Mouse (Mus musculus) midbrain, postnatal 0 days (tissue): ENCODE data around the gene Gm28051. TPM values are rescaled to one million over a fixed set of nuclear protein-coding genes. Genes with fewer than 3 reads are reported as not detected.

Source experiments
- ATAC-seq: fragments of 200-750 bp; cut with Nextera tagmentation; 2 replicates; pipeline ENCODE4 v1.8.0; 2017; ENCODE audit warnings: moderate number of reproducible peaks, mild to moderate bottlenecking, moderate TSS enrichment, moderate library complexity; ENCODE audit not compliant: low FRiP score
- DNase-seq: peaks from one replicate; pipeline ENCODE4 v3.0.0-alpha.2; 2015; ENCODE audit warnings: low spot score
- H3K27ac ChIP-seq: fragments of 300-500 bp; sonication (generic); 2 replicates; pipeline ENCODE4 v1.5.1; 2014; ENCODE audit warnings: low read depth, mild to moderate bottlenecking, low read length, mixed read lengths
- H3K27me3 ChIP-seq: fragments of 300-500 bp; sonication (generic); 2 replicates; pipeline ENCODE4 v1.6.1; 2014; ENCODE audit warnings: low read length, control low read depth, mixed read lengths; ENCODE audit not compliant: insufficient read depth
- H3K36me3 ChIP-seq: fragments of 300-500 bp; sonication (generic); 2 replicates; pipeline ENCODE4 v1.6.1; 2014; ENCODE audit warnings: low read length, control low read depth, mixed read lengths; ENCODE audit not compliant: insufficient read depth
- H3K4me1 ChIP-seq: fragments of 300-500 bp; sonication (generic); 2 replicates; pipeline ENCODE4 v1.6.1; 2014; ENCODE audit warnings: mild to moderate bottlenecking, control low read depth, antibody characterized with exemption, low read length, mixed read lengths; ENCODE audit not compliant: insufficient read depth
- H3K4me2 ChIP-seq: fragments of 300-500 bp; sonication (generic); 2 replicates; pipeline ENCODE4 v1.6.1; 2014; ENCODE audit warnings: low read depth, mild to moderate bottlenecking, low read length, mixed read lengths; ENCODE audit not compliant: poor library complexity, severe bottlenecking
- H3K4me3 ChIP-seq: fragments of 300-500 bp; sonication (generic); 2 replicates; pipeline ENCODE4 v1.5.1; 2014; ENCODE audit warnings: low read depth, mild to moderate bottlenecking, low read length, moderate library complexity
- H3K9ac ChIP-seq: fragments of 300-500 bp; sonication (generic); replicated peaks from 2 replicates; pipeline ENCODE4 v1.6.1; 2014; ENCODE audit warnings: mild to moderate bottlenecking, low read length, moderate library complexity, mixed read lengths; ENCODE audit not compliant: poor library complexity, severe bottlenecking
- H3K9me3 ChIP-seq: fragments of 300-500 bp; sonication (generic); 2 replicates; pipeline ENCODE4 v1.6.1; 2016; ENCODE audit warnings: low read length, control low read depth
- CTCF ChIP-seq: IDR thresholded peaks from 2 replicates; pipeline ENCODE4 v1.5.1; 2016; ENCODE audit warnings: antibody characterized with exemption, mild to moderate bottlenecking
- WGBS: fragments of 180-500 bp; shearing (Covaris S2); extraction: QIAGEN DNeasy Blood & Tissue Kit; methylation state at CpG from one replicate; pipeline ENCODE4 v1.1.7; 2014; 5-methylcytosine and 5-hydroxymethylcytosine counted together
- polyA plus RNA-seq: library from polyadenylated mRNA; unstranded; fragments of >200 nt; fragmentation: Nextera tagmentation; extraction: Ambion mirVana; gene quantifications from 2 replicates; pipeline ENCODE4 v1.2.1, GENCODE M21; 2015
- total RNA-seq: library from RNA; depleted of rRNA; stranded (reverse); fragments of >200 nt; gene quantifications from 2 replicates; pipeline ENCODE4 v1.2.3, GENCODE M21; 2014

Gene Gm28051
- total and polyA plus RNA-seq, 2 experiments from 2014 or later: 0.93 TPM; not detected in 1

- no peak for ATAC-seq
- H3K9me3 ChIP-seq: no peaks in the 10 kb centered on the region
- H3K4me2 ChIP-seq: peak overlapping the region; percentile 68
- peaks cover 6% of the 10 kb centered on the region; the same call in 1 of the 2 replicates for H3K4me1 ChIP-seq
- H3K27me3 ChIP-seq: no peaks in the 10 kb centered on the region
- H3K27ac ChIP-seq: no peak overlapping the region
- peak; percentile 22 for DNase-seq
- peak overlapping the region; percentile 84; the same call in 1 of the 2 replicates for H3K4me3 ChIP-seq
- 49% methylated on average over 6 of the region's 6 CpGs for WGBS
- H3K36me3 ChIP-seq: 0 out of 2 replicates have a peak, but pooled peaks cover 3% of the 10 kb centered on the region
- no peak overlapping the region for H3K9ac ChIP-seq
- peak; percentile 17; the same call in 1 of the 2 replicates for TF ChIP-seq CTCF
Observed at GRCm38 (mm10) chr12:102744839-102745238, 12.7 kb downstream of the Gm28051 start.

DNA sequence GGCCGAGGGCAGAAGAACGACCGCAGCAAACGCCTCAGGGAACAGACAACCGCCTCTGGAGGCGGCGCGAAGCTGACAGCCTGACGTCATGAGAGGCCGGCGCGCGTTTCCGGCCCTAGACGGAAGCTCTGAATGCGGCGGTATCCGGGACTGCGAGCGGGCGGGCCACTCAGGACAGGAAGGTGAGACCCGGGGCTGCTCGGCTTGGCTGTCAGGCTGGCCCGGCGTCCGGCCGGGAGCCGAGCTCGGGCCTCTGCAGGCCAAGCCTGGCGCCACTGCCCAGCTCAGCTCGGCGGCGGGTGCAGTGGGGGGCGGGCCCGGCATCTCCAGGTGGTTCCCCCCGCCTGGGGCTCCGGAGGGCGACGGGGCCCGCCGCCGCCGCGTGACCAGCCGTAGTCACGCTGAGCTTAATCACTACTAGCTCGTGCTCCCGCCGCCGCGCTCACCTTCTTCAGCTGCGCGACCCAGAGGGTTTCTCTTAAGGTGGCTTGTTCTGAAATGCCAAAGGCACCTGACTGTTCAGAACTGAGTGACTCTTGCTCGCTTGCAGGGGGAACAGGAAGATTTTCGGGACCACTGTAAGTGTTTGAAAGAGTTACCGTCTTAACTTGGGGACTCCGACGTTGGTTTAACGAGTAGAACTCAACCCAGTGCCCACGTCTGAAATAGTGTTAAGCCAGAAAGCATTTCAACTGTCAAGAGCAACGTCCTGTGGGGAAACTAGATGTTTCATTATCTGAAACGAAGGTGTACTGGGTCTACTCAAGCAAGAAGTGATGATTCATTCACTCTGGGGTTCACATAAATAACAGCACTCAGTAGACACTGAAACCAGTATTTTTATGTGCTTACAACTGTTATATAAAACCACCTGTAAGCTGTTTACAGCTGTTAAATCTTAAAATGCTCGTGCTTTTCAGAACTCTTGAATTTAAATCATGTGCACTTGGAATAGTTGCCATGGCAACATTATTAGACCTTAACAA, 13.7 kb downstream of the Gm28051 start, which contains the start of the genes Moap1 and Tmem251:
TSS of gene Moap1 (minus strand) at position 73 of the 986 bp plus-strand sequence.
TSS of gene Tmem251 (plus strand) at position 174 of the 986 bp plus-strand sequence.
- no peaks in the 10 kb centered on the region for H3K27me3 ChIP-seq
- peak; percentile 97 for ATAC-seq
- peak within 1 kb of the TSS; percentile 89 for H3K9ac ChIP-seq
- peak; percentile 36 for TF ChIP-seq CTCF
- H3K4me3 ChIP-seq: peak within 1 kb of the TSS; percentile 84
- H3K4me1 ChIP-seq: peaks cover 6% of the 10 kb centered on the region; the same call in 1 of the 2 replicates
- H3K36me3 ChIP-seq: 0 out of 2 replicates have a peak, but pooled peaks cover 3% of the 10 kb centered on the region
- peak within 1 kb of the TSS; percentile 92 for H3K27ac ChIP-seq
- peak; percentile 94 for DNase-seq
- no peaks in the 10 kb centered on the region for H3K9me3 ChIP-seq
- H3K4me2 ChIP-seq: peak within 1 kb of the TSS; percentile 68
- WGBS: under 1% methylated on average over 53 of the region's 63 CpGs

GRCm38 (mm10) chr12:102743036-102743588, 14.5 kb downstream of the Gm28051 start:
- no peak for TF ChIP-seq CTCF
- ATAC-seq (peak; percentile 83), DNase-seq (no peak)
- H3K9me3 ChIP-seq: no peaks in the 10 kb centered on the region
- 0 out of 2 replicates have a peak, but pooled peaks cover 3% of the 10 kb centered on the region for H3K36me3 ChIP-seq
- no peaks in the 10 kb centered on the region for H3K27me3 ChIP-seq
- H3K4me2 ChIP-seq: peak overlapping the region; percentile 68
- H3K4me3 ChIP-seq: peak overlapping the region; percentile 84
- peak overlapping the region; percentile 89 for H3K9ac ChIP-seq
- WGBS: 1% methylated on average over 32 of the region's 33 CpGs
- peaks cover 6% of the 10 kb centered on the region; the same call in 1 of the 2 replicates for H3K4me1 ChIP-seq
- peak overlapping the region; percentile 92 for H3K27ac ChIP-seq

DNA sequence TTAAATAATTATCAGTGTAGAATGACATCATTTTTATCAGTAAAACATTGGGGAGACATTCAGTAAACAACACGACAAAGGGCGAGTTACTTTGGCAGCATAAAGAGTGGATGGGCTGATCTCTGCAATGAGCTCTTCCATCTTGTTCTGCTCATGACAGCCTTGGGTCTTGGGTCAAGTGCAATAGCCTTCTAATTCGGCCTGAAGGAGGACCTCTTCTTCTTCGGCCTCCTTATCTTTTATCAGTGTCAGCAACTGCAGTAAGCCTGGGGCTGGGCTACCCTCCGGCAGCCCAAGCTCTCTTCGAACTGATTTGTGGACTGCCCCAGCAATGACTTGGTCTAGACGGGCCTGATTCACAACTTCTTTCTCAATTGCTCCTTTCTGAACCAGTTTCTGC, 15.5 kb downstream of the Gm28051 start:
- Histone ChIP-seq H3K9ac (no peak overlapping the region), H3K4me2 (no peak overlapping the region), H3K27ac (no peak overlapping the region), H3K27me3 (no peaks in the 10 kb centered on the region), H3K4me3 (no peak overlapping the region), H3K36me3 (0 out of 2 replicates have a peak, but pooled peaks cover 3% of the 10 kb centered on the region), H3K4me1 (peaks cover 6% of the 10 kb centered on the region; the same call in 1 of the 2 replicates), H3K9me3 (no peaks in the 10 kb centered on the region)
- 92% methylated on average over 7 of the region's 7 CpGs for WGBS
- DNase-seq (no peak), ATAC-seq (no peak)
- no peak for TF ChIP-seq CTCF

GRCm38 (mm10) chr12:102740285-102740684, 17.3 kb downstream of the Gm28051 start:
- WGBS: 64% methylated on average over 3 of the region's 3 CpGs
- DNase-seq (peak; percentile 36), ATAC-seq (no peak)
- no peaks in the 10 kb centered on the region for H3K27me3 ChIP-seq
- H3K9ac ChIP-seq: no peak overlapping the region
- H3K27ac ChIP-seq: no peak overlapping the region
- TF ChIP-seq CTCF: peak; percentile 56
- no peak overlapping the region for H3K4me3 ChIP-seq
- H3K36me3 ChIP-seq: no peaks in the 10 kb centered on the region; the same call in 1 of the 2 replicates
- H3K4me1 ChIP-seq: peaks cover 6% of the 10 kb centered on the region; the same call in 1 of the 2 replicates
- no peak overlapping the region for H3K4me2 ChIP-seq
- H3K9me3 ChIP-seq: no peaks in the 10 kb centered on the region
